Mouse (Mus musculus) brain, embryonic 14.5 days (tissue): ENCODE measurements at regions not wholly inside any gene's neighbourhood (a gene's known extent, or its start where the extent isn't known, plus 50 kb on each side); places are given as distances from the start of the nearest gene placed in this dataset.

Experiments
- CTCF ChIP-seq: fragments of 200-500 bp; IDR thresholded peaks from 2 replicates; pipeline ENCODE4 v1.5.1; 2012; ENCODE audit warnings: inconsistent platforms, mild to moderate bottlenecking, moderate library complexity, borderline replicate concordance; ENCODE audit not compliant: insufficient read depth, insufficient read length; ENCODE audit errors: extremely low read depth
- POLR2A ChIP-seq: fragments of 200-500 bp; IDR thresholded peaks from 2 replicates; pipeline ENCODE4 v1.6.1; 2012; ENCODE audit warnings: mild to moderate bottlenecking, inconsistent platforms, borderline replicate concordance; ENCODE audit not compliant: poor library complexity, insufficient read depth, insufficient read length, severe bottlenecking; ENCODE audit errors: extremely low read depth

- TF ChIP-seq CTCF (no peak), POLR2A (no peak)
These were observed 208.0 kb downstream of the Dhx35 start for GRCm38 (mm10) chr2:159002481-159003186.
